ENCODE assay signal across 7 mouse cellular contexts in the genomic region with DNA sequence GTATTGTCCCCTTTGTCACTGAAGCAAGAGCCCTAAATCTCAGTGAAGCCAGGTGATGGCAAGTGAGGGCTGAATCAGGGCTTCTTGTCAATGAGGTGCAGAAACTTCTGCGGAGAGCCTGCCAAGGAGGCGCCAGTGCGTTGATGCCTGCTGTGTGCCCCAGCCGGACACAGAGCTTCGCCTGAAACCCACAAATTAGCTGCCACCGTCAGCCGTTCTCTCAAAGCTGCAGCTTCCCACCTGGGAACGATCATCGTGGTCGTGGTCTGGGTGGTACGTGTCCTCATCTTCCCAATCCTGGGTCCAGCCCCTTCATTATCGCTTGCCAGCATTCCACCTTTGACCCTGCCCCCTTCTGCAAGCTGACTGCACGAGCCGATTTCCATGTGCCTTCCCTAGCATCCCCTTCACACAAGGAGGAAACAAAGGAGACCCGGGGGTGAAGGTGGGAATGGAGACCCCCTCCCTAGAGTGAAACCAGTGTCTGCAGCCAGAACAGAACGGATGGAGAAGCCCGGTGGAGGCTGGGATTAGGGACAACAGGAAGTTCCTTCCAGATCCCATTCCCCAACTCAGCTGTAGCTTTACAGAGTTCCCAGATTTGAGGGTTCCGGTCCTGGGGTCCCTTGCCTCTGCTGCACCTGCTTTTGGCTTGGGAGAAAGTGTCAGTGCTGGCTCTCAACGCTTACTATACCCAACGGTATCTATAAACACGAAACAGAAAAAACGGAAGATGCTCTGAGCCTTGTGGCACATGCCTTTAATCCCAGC. TPM values are rescaled to one million over a fixed set of nuclear protein-coding genes. Genes with fewer than 3 reads are reported as not detected.
DNase-seq lines count a peak whose midpoint lies in the region; ATAC-seq and TF ChIP-seq lines count a peak whose summit lies in the region.

No protein-coding gene starts in this region.

- no peak for TF ChIP-seq CTCF in stomach, postnatal 0 days (IDR thresholded peaks at IDR 0.05; ENCODE audit: low read depth)

- H3K4me2 ChIP-seq in midbrain, embryonic 12.5 days (replicated peaks) = peak overlapping the region; percentile 92
- peak overlapping the region; percentile 82 for H3K4me2 ChIP-seq in stomach, postnatal 0 days (replicated peaks; ENCODE audit: low read depth)

- no peaks in the 10 kb centered on the region for H3K9me3 ChIP-seq in midbrain, embryonic 12.5 days
- H3K9me3 ChIP-seq in stomach, postnatal 0 days (ENCODE audit: control insufficient read depth, low read length) = no peaks in the 10 kb centered on the region

- peak overlapping the region; percentile 31 for H3K27ac ChIP-seq in midbrain, embryonic 12.5 days (replicated peaks)
- no peak overlapping the region for H3K27ac ChIP-seq in stomach, postnatal 0 days (replicated peaks)

- peak overlapping the region; percentile 87 for H3K9ac ChIP-seq in midbrain, embryonic 12.5 days (replicated peaks)
- peak overlapping the region; percentile 76 for H3K9ac ChIP-seq in stomach, postnatal 0 days (ENCODE audit: low read length)

- H3K27me3 ChIP-seq in midbrain, embryonic 12.5 days = no peaks in the 10 kb centered on the region
- H3K27me3 ChIP-seq in stomach, postnatal 0 days (ENCODE audit: control insufficient read depth, insufficient read depth, low read length) = no peaks in the 10 kb centered on the region

- DNase-seq in adrenal gland, postnatal 36 days = peak; percentile 44 to 62
- DNase-seq in kidney, adult 18-20 months = peak; percentile 52
- DNase-seq in left cerebral cortex, postnatal 4 days = peak; percentile 76
- peak; percentile 55 for DNase-seq in stomach, postnatal 0 days (ENCODE audit: low spot score)

- WGBS in midbrain, embryonic 12.5 days = under 1% methylated on average over 22 of the region's 22 CpGs
- under 1% methylated on average over 22 of the region's 22 CpGs for WGBS in stomach, postnatal 0 days

- peak overlapping the region; percentile 75 for H3K4me3 ChIP-seq in midbrain, embryonic 12.5 days
- peak overlapping the region; percentile 68 for H3K4me3 ChIP-seq in stomach, postnatal 0 days (ENCODE audit: low read depth, low read length)

- ATAC-seq in common myeloid progenitor, adult 5-6 weeks (replicated peaks; ENCODE audit: low read depth, poor library complexity, severe bottlenecking) = peak; percentile 53
- peak; percentile 47 for ATAC-seq in granulocyte monocyte progenitor cell, adult 5-6 weeks (replicated peaks; ENCODE audit: poor library complexity, severe bottlenecking)
- peak; percentile 94 for ATAC-seq in midbrain, embryonic 12.5 days (ENCODE audit: low FRiP score, low read depth)
- peak; percentile 79 for ATAC-seq in stomach, postnatal 0 days (ENCODE audit: low FRiP score, low TSS enrichment)

- H3K4me1 ChIP-seq in midbrain, embryonic 12.5 days = peaks cover 25% of the 10 kb centered on the region
- H3K4me1 ChIP-seq in stomach, postnatal 0 days (replicated peaks; ENCODE audit: control insufficient read depth, insufficient read depth) = no peaks in the 10 kb centered on the region

- TF ChIP-seq EP300 in stomach, postnatal 0 days (optimal IDR thresholded peaks at IDR 0.05) = no peak

- H3K36me3 ChIP-seq in midbrain, embryonic 12.5 days = peaks cover 9% of the 10 kb centered on the region
- no peaks in the 10 kb centered on the region for H3K36me3 ChIP-seq in stomach, postnatal 0 days (ENCODE audit: control insufficient read depth, insufficient read depth, low read length)

- intact Hi-C loops in left cerebral cortex, postnatal 4 days (cut with DNase I) = no loop called here

RNA-seq across cellular contexts. Expression of gene Zfp13, which starts 13.4 kb away (rescaled TPM):
- total RNA-seq in adrenal gland, postnatal 36 days (2021) = 10 to 100 TPM in 1 of 2 experiments, 1 to 10 TPM in 1; 7.0 to 11.4 TPM
- total RNA-seq in common myeloid progenitor, adult 5-6 weeks (2017) = 0.14 and 1.8 TPM in 2 replicates
- 1.7 and 2.2 TPM in 2 replicates for total RNA-seq in granulocyte monocyte progenitor cell, adult 5-6 weeks (2014; fragmentation: Nextera tagmentation)
- total RNA-seq in granulocyte monocyte progenitor cell, adult 5-6 weeks (2017) = 0.46 and 0.56 TPM in 2 replicates
- 10 to 100 TPM; 42.1 to 42.4 TPM for total RNA-seq in left cerebral cortex, postnatal 4 days (2021)
- polyA plus RNA-seq in midbrain, embryonic 12.5 days (2016; fragmentation: Nextera tagmentation; extraction: Ambion mirVana) = 24.1 and 25.9 TPM in 2 replicates
- 4.0 and 5.7 TPM in 2 replicates for polyA plus RNA-seq in stomach, postnatal 0 days (2015; fragmentation: Nextera tagmentation; extraction: Ambion mirVana)

RNA-seq across cellular contexts. Expression of gene Zscan10, which starts 14.8 kb away (rescaled TPM):
- not detected for total RNA-seq in adrenal gland, postnatal 36 days (2021)
- not detected in 2 replicates for total RNA-seq in common myeloid progenitor, adult 5-6 weeks (2017)
- total RNA-seq in granulocyte monocyte progenitor cell, adult 5-6 weeks (2014; fragmentation: Nextera tagmentation) = not detected in 2 replicates
- not detected in 2 replicates for total RNA-seq in granulocyte monocyte progenitor cell, adult 5-6 weeks (2017)
- not detected for total RNA-seq in left cerebral cortex, postnatal 4 days (2021)
- polyA plus RNA-seq in midbrain, embryonic 12.5 days (2016; fragmentation: Nextera tagmentation; extraction: Ambion mirVana) = 0.16 TPM in 1 of 2 replicates, not detected in the other
- 0.05 TPM in 1 of 2 replicates, not detected in the other for polyA plus RNA-seq in stomach, postnatal 0 days (2015; fragmentation: Nextera tagmentation; extraction: Ambion mirVana)

RNA-seq across cellular contexts. Expression of gene Zfp213, which starts 21.9 kb away (rescaled TPM):
- total RNA-seq in adrenal gland, postnatal 36 days (2021) = 10 to 100 TPM; 10.3 to 12.1 TPM
- 8.9 and 10.1 TPM in 2 replicates for total RNA-seq in common myeloid progenitor, adult 5-6 weeks (2017)
- 4.9 and 6.9 TPM in 2 replicates for total RNA-seq in granulocyte monocyte progenitor cell, adult 5-6 weeks (2014; fragmentation: Nextera tagmentation)
- 9.7 and 10.7 TPM in 2 replicates for total RNA-seq in granulocyte monocyte progenitor cell, adult 5-6 weeks (2017)
- total RNA-seq in left cerebral cortex, postnatal 4 days (2021) = 1 to 10 TPM; 6.4 to 7.3 TPM
- 21.8 and 22.4 TPM in 2 replicates for polyA plus RNA-seq in midbrain, embryonic 12.5 days (2016; fragmentation: Nextera tagmentation; extraction: Ambion mirVana)
- polyA plus RNA-seq in stomach, postnatal 0 days (2015; fragmentation: Nextera tagmentation; extraction: Ambion mirVana) = 8.9 and 9.2 TPM in 2 replicates

RNA-seq across cellular contexts. Expression of gene Mmp25, which starts 59.2 kb away (rescaled TPM):
- under 1 TPM; 0.20 TPM for total RNA-seq in adrenal gland, postnatal 36 days (2021)
- 0.24 TPM in 1 of 2 replicates, not detected in the other for total RNA-seq in common myeloid progenitor, adult 5-6 weeks (2017)
- total RNA-seq in granulocyte monocyte progenitor cell, adult 5-6 weeks (2014; fragmentation: Nextera tagmentation) = not detected in 2 replicates
- total RNA-seq in granulocyte monocyte progenitor cell, adult 5-6 weeks (2017) = 0.47 and 0.57 TPM in 2 replicates
- 1 to 10 TPM; 1.5 TPM for total RNA-seq in left cerebral cortex, postnatal 4 days (2021)
- polyA plus RNA-seq in midbrain, embryonic 12.5 days (2016; fragmentation: Nextera tagmentation; extraction: Ambion mirVana) = 1.5 and 1.7 TPM in 2 replicates
- 0.12 and 0.18 TPM in 2 replicates for polyA plus RNA-seq in stomach, postnatal 0 days (2015; fragmentation: Nextera tagmentation; extraction: Ambion mirVana)
